Comparison of ENCODE assay signal across 1 mouse cellular context in genomic region chr5:150673153-150673835, GRCm38 (mm10).
TF ChIP-seq lines count a peak whose summit lies in the region.

Gene Pds5b, plus strand, starts transcription at chr5:150673739.

TF ChIP-seq in MEL, 35 proteins besides CTCF, POLR2A, EP300 and RAD21 (continued from another document):
- TF ChIP-seq MAFK (IDR thresholded peaks at IDR 0.05; ENCODE audit: borderline replicate concordance, low read depth, low read length) (no peak), ZNF384 (IDR thresholded peaks at IDR 0.05; ENCODE audit: low read depth, low read length) (peak; percentile 98), MYB (IDR thresholded peaks at IDR 0.05; ENCODE audit: low read depth, low read length) (no peak), RCOR1 (IDR thresholded peaks at IDR 0.05; ENCODE audit: low read depth, low read length) (no peak)
TF ChIP-seq in MEL: peak in this region for 17.
